In the genomic region with DNA sequence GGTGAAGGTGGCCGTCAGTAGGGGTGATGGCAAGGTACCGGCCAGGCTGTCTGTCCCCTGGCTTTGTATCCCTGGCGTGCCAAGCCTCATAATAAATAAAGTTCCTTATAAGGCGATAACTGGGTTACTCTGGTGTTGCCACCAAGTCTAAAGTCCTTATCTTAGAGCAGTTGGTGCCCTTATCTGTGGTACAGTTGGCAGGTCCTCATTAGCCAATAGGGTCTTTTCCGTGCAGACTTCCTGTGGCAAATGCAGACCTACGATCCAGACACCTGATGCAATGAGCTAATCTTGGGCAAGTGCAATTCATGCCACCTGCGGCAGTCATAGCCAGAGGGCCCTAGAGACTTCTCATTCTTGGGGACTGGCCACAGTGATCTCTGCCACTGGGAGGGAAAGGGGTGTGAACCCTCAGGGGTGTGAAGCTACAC, we compare ENCODE assay signal across 12 mouse cellular contexts. TPM values are rescaled to one million over a fixed set of nuclear protein-coding genes. Genes with fewer than 3 reads are reported as not detected.
DNase-seq lines count a peak whose midpoint lies in the region; ATAC-seq and TF ChIP-seq lines count a peak whose summit lies in the region.
"Had no signal": no experiment of that assay in that cellular context is flagged by ENCODE, and none has a peak within 500 bp of the region (broad histone marks: within the 10 kb centered on the region; RNA-seq: fewer than 3 reads in every experiment).

No protein-coding gene starts in this region.

- ATAC-seq in CD4-positive, CD25-positive, alpha-beta regulatory T cell, adult 4 months = peak; percentile 44
- peak; percentile 98 for ATAC-seq in intestine, postnatal 0 days
- ATAC-seq in megakaryocyte-erythroid progenitor cell, adult 5-6 weeks (replicated peaks; ENCODE audit: low FRiP score, low TSS enrichment, poor library complexity, severe bottlenecking) = peak; percentile 83
- ATAC-seq in frontal cortex, adult (ENCODE audit: low TSS enrichment) = no peak
- ATAC-seq in forebrain, embryonic 16.5 days = no peak

- peak; percentile 57 for TF ChIP-seq CTCF in intestine, postnatal 0 days (IDR thresholded peaks at IDR 0.05; ENCODE audit: low read depth)

- peak overlapping the region; percentile 70 for H3K27ac ChIP-seq in intestine, postnatal 0 days (ENCODE audit: low read depth, low read length)
- H3K27ac ChIP-seq in forebrain, embryonic 16.5 days (ENCODE audit: low read length) = no peak overlapping the region
- H3K27ac ChIP-seq: gastrocnemius, adult 2 months; lung, embryonic 15.5 days had no signal

- H3K9me3 ChIP-seq in intestine, postnatal 0 days (ENCODE audit: control insufficient read depth) = no peaks in the 10 kb centered on the region
- no peaks in the 10 kb centered on the region for H3K9me3 ChIP-seq in forebrain, embryonic 16.5 days (ENCODE audit: control insufficient read depth, low read length)
- H3K9me3 ChIP-seq: lung, embryonic 15.5 days had no signal

- H3K4me2 ChIP-seq in intestine, postnatal 0 days (replicated peaks; ENCODE audit: low read depth) = 0 out of 2 replicates have a peak overlapping the region, but pooled peaks have one; percentile 3
- H3K4me2 ChIP-seq in forebrain, embryonic 16.5 days (ENCODE audit: low read length) = no peak overlapping the region
- H3K4me2 ChIP-seq: lung, embryonic 15.5 days had no signal

- H3K4me3 ChIP-seq in intestine, postnatal 0 days (ENCODE audit: low read depth, low read length) = no peak overlapping the region
- no peak overlapping the region for H3K4me3 ChIP-seq in forebrain, embryonic 16.5 days (replicated peaks; ENCODE audit: low read length)
- H3K4me3 ChIP-seq: gastrocnemius, adult 2 months; lung, embryonic 15.5 days had no signal

- H3K27me3 ChIP-seq in intestine, postnatal 0 days (replicated peaks; ENCODE audit: control insufficient read depth, insufficient read depth, low read length) = no peaks in the 10 kb centered on the region
- H3K27me3 ChIP-seq in forebrain, embryonic 16.5 days (replicated peaks; ENCODE audit: control insufficient read depth, insufficient read depth, low read length) = no peaks in the 10 kb centered on the region
- H3K27me3 ChIP-seq: lung, embryonic 15.5 days had no signal

- H3K9ac ChIP-seq in intestine, postnatal 0 days (ENCODE audit: low read depth, low read length) = no peak overlapping the region
- no peak overlapping the region for H3K9ac ChIP-seq in forebrain, embryonic 16.5 days (replicated peaks; ENCODE audit: low read depth, low read length)
- H3K9ac ChIP-seq: lung, embryonic 15.5 days had no signal

- no peaks in the 10 kb centered on the region for H3K36me3 ChIP-seq in intestine, postnatal 0 days (ENCODE audit: control insufficient read depth, insufficient read depth)
- no peaks in the 10 kb centered on the region for H3K36me3 ChIP-seq in forebrain, embryonic 16.5 days (ENCODE audit: control insufficient read depth, insufficient read depth)
- H3K36me3 ChIP-seq: lung, embryonic 15.5 days had no signal

- 28% methylated on average over 7 of the region's 7 CpGs for WGBS in intestine, postnatal 0 days
- WGBS in forebrain, embryonic 16.5 days = 88% methylated on average over 7 of the region's 7 CpGs

- peak; percentile 70 for DNase-seq in c-Kit-positive CD71-positive TER-119-negative erythroid progenitor cells, embryonic 14.5 days (ENCODE audit: low read depth)
- DNase-seq in retina, postnatal 1 day = no peak
- DNase-seq in kidney, adult 18-20 months = no peak
- DNase-seq: cerebellum, postnatal 14 days; gastrocnemius, adult 2 months; midbrain, embryonic 14.5 days had no signal

- 0 out of 2 replicates have a peak, but pooled peaks cover 2% of the 10 kb centered on the region for H3K4me1 ChIP-seq in intestine, postnatal 0 days (replicated peaks; ENCODE audit: control insufficient read depth, insufficient read depth, low read length)
- no peaks in the 10 kb centered on the region for H3K4me1 ChIP-seq in forebrain, embryonic 16.5 days (replicated peaks; ENCODE audit: control insufficient read depth, insufficient read depth, low read length)
- H3K4me1 ChIP-seq: lung, embryonic 15.5 days had no signal

RNA-seq across cellular contexts. Expression of a gene that starts 9.2 kb away (rescaled TPM):
- 100 to 1,000 TPM in 1 of 2 experiments, 10 to 100 TPM in 1; 63.9 to 105 TPM for polyA plus RNA-seq in CD4-positive, CD25-positive, alpha-beta regulatory T cell, adult 4 months (2017; shearing (Covaris generic))
- 65.3 and 72.5 TPM in 2 replicates for polyA plus RNA-seq in intestine, postnatal 0 days (2015; fragmentation: Nextera tagmentation; extraction: Ambion mirVana)
- total RNA-seq in megakaryocyte-erythroid progenitor cell, adult 5-6 weeks (2014; fragmentation: Nextera tagmentation) = 22.4 and 22.6 TPM in 2 replicates
- total RNA-seq in megakaryocyte-erythroid progenitor cell, adult 5-6 weeks (2017) = 26.6 and 39.5 TPM in 2 replicates
- 0.34 and 0.39 TPM in 2 replicates for polyA plus RNA-seq in forebrain, embryonic 16.5 days (2015; fragmentation: Nextera tagmentation; extraction: Ambion mirVana)

RNA-seq across cellular contexts. Expression of a gene that starts 23.2 kb away (rescaled TPM):
- polyA plus RNA-seq in CD4-positive, CD25-positive, alpha-beta regulatory T cell, adult 4 months (2017; shearing (Covaris generic)) = 1 to 10 TPM; 5.7 to 7.7 TPM
- 1.4 and 2.8 TPM in 2 replicates for polyA plus RNA-seq in intestine, postnatal 0 days (2015; fragmentation: Nextera tagmentation; extraction: Ambion mirVana)
- total RNA-seq in megakaryocyte-erythroid progenitor cell, adult 5-6 weeks (2014; fragmentation: Nextera tagmentation) = 0.26 and 3.1 TPM in 2 replicates
- total RNA-seq in megakaryocyte-erythroid progenitor cell, adult 5-6 weeks (2017) = 0.33 TPM in 1 of 2 replicates, not detected in the other
- 20.8 and 25.7 TPM in 2 replicates for polyA plus RNA-seq in forebrain, embryonic 16.5 days (2015; fragmentation: Nextera tagmentation; extraction: Ambion mirVana)

RNA-seq across cellular contexts. Expression of a gene that starts 50.6 kb away (rescaled TPM):
- polyA plus RNA-seq in CD4-positive, CD25-positive, alpha-beta regulatory T cell, adult 4 months (2017; shearing (Covaris generic)) = 10 to 100 TPM in 1 of 2 experiments, 1 to 10 TPM in 1; 5.7 to 10.5 TPM
- 37.2 and 41.1 TPM in 2 replicates for polyA plus RNA-seq in intestine, postnatal 0 days (2015; fragmentation: Nextera tagmentation; extraction: Ambion mirVana)
- total RNA-seq in megakaryocyte-erythroid progenitor cell, adult 5-6 weeks (2014; fragmentation: Nextera tagmentation) = 124 and 168 TPM in 2 replicates
- total RNA-seq in megakaryocyte-erythroid progenitor cell, adult 5-6 weeks (2017) = 87.7 and 112 TPM in 2 replicates
- 1.1 and 1.4 TPM in 2 replicates for polyA plus RNA-seq in forebrain, embryonic 16.5 days (2015; fragmentation: Nextera tagmentation; extraction: Ambion mirVana)
- total RNA-seq: gastrocnemius, adult 2 months had no signal

Comparison
In these comparisons a context has a peak if more than half of its experiments do, and no peak if none do; other contexts are left out.
1. ATAC-seq: peak in CD4-positive, CD25-positive, alpha-beta regulatory T cell, adult 4 months (single experiment), intestine, postnatal 0 days (single experiment) and megakaryocyte-erythroid progenitor cell, adult 5-6 weeks (single experiment); none in frontal cortex, adult (single experiment) and forebrain, embryonic 16.5 days (single experiment).
2. RNA of a gene that starts 9.2 kb away (polyA plus RNA-seq): 63.9 to 105 TPM in CD4-positive, CD25-positive, alpha-beta regulatory T cell, adult 4 months and 65.3 to 72.5 TPM in intestine, postnatal 0 days; 0.34 to 0.39 TPM in forebrain, embryonic 16.5 days; every median in the first group is over 10 times any median in the second.